Mouse (Mus musculus) ovary, postnatal 14 days (tissue): ENCODE results near the gene Tgfa.

Source experiments
- DNase-seq: peaks from one replicate; pipeline ENCODE4 v3.0.0; 2022; ENCODE audit warnings: low spot score

The Tgfa gene

GRCm38 (mm10) chr6:86296126-86296525, 101.1 kb downstream of the Tgfa start:
- DNase-seq: no peak

DNA sequence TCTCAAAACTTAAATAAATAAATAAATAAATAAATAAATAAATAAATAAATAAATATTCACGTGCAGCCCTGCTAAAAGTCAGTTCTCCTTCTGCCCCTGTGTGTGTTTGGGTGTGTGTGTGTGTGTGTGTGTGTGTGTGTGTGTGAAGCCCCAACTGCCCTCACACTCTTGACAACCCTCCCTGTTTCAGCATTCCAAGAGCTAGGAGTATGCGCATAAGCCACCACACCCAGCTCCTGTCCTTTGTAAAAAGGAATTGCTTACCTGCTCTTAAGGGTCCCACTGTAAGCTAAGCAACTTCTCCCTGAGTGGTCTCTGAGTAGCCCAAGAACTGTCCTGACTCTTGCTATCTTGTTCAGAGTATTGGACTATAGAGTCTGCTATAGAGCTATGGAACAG, 101.9 kb downstream of the Tgfa start:
- DNase-seq: no peak

DNA sequence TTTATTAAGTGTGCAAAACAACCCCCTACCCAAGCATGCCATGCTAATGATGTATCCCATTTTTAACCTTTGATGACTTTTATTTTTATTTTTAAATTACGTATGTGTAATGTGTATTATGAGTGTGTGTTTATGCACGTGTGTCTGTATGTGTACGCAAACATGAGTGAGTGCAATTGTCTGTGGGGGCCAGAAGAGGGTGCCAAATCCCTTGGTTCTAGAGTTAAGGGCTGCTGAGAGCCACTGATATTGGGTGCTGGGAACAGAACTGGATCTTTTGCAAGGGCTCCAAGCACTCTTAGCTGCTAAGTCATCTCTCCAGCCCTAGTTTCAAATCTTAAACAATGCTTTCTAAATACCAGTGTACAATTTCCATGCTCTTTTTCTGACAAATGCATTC, 103.9 kb downstream of the Tgfa start:
- no peak for DNase-seq

DNA sequence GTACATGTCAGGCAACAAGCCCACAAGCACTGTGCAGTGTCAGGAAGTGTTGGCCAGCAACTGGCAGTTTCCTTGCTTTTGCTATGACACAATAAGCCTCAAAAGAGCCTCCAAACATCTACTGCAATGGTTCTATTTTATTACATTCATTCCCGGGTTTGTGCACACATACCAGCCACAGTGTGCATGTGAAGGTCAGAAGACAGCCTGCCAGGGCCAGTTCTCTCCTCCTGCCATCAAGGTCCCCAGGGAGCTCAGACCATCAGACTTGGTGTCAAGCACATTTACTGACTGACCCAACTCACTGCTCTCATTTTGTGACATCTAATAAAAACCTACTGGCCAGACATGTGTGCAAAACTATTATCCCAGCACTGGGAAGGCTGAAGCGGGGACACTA, 104.4 kb downstream of the Tgfa start:
- no peak for DNase-seq

GRCm38 (mm10) chr6:86305680-86306079, 110.7 kb downstream of the Tgfa start:
- DNase-seq: no peak

DNA sequence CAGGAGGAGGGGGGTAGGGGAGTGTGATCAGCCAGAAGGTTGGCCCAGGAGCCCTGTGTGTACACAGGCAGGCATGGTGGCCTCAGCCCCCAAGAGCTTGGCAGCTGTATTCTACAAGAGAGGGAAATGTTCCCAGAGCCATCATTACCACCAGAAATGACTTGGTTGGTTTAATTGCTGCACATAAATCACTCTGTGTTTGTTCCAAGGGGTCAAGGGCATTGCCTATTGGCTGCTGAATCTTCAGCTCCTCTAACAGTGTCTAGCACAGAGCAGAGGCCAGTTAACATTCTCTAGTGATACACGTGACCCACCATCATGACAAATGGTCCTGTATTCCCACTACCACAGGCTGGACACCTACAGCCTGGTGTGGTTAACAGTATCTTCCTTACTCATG, 119.0 kb downstream of the Tgfa start:
- DNase-seq: no peak

DNA sequence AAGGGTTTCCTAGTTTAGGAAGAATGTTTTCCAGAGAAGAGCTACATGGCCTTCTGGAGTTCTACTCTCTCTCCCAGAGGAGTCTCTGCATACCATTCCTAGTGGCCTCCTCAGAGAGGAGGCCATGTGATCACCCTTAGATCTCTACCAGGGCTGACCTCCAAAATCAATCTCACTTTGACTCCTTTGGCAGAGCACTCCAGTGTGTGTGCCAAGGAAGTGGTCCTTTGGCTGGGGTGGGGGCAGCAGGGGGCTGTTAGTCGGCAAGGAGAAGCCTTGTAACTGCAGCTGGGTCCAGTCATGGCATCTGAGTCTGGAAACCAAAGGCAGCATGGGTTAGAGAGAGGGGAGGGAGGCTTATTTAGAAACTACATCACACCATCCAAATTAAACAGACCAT, 122.0 kb downstream of the Tgfa start:
- no peak for DNase-seq

DNA sequence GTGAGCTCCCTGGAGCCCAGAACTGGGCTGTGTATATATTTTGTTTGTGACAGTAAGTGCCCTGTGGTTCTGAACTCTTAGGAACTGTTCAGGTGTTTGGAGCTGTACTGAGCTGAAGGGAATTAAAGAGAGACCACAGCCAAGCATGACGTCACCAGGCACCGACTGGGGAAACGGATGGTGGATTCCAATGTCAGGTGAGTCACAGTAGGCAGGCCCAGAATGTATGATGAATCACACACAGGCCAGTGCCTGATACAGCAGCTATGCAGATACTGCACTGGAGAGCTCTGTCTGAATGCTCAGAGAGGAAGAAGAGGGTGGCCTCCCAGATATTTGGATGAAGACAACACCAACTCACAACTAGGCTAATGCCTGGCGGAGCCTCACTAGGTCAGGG, 123.8 kb downstream of the Tgfa start:
- DNase-seq: no peak

GRCm38 (mm10) chr6:86322031-86322563, 127.1 kb downstream of the Tgfa start:
- DNase-seq: no peak

GRCm38 (mm10) chr6:86322991-86323390, 128.0 kb downstream of the Tgfa start:
- no peak for DNase-seq

DNA sequence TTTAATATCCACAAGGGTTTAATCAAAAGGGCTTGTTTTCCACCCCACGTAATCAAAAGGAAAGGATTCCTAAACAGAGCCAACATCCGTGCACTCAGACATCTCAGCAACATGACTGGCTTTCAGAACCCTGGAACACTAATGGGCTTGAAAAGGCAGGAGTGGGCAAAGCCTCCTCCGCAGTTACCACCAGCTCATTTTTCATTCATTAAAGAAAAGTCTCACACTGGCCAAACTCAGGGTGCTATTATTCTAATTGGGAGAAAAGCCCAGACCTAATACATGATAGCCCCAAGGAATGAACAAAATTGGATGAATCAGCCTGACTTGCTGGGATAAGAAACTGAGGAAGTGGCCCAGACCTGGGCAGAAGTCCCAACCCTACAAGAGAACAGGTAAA, 129.4 kb downstream of the Tgfa start:
- no peak for DNase-seq
